Mouse (Mus musculus) left cerebral cortex, adult 8-10 months (tissue): ENCODE results near the gene Cdc42se2. TPM values are rescaled to one million over a fixed set of nuclear protein-coding genes. Genes with fewer than 3 reads are reported as not detected.

ENCODE experiments used
- DNase-seq, 2 experiments: peaks; one replicate each; pipeline ENCODE4 v3.0.0; 2022; ENCODE audit warnings: low spot score in 2 of 2
- total RNA-seq, 4 experiments: library from RNA; stranded (reverse); gene quantifications; 2 replicates each; pipeline ENCODE4 v1.2.4; 2022

The Cdc42se2 gene
- total RNA-seq, 4 experiments from 2014 or later = 112 to 138 (median 115) TPM

GRCm38 (mm10) chr11:54755148-54755664 lies 32.3 kb downstream of the Cdc42se2 start:
- DNase-seq = no peak

- DNase-seq = peak in 1 of 2 experiments; percentile 30
Measured at GRCm38 (mm10) chr11:54754301-54755147, 33.0 kb downstream of the Cdc42se2 start.

GRCm38 (mm10) chr11:54751502-54751901 lies 36.0 kb downstream of the Cdc42se2 start:
- no peak for DNase-seq

DNA sequence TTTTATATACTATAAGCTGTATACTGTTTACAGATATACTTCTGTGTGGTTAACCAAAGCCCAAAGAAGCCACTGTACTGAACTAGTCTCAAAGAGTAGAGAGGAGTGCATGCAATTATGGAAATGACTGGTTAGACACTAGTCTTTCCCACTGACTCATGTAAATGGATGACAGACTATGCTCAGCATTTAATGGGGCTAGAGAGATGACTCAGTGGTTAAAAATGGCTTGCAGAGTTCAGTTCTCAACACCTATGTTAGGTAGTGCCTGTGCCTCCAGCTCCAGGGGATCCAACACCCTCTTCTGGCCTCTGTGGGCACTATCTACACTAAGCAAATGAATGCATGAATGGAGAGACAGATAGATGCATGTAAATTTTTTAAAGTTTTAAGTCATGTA lies 38.6 kb downstream of the Cdc42se2 start:
- no peak for DNase-seq

DNA sequence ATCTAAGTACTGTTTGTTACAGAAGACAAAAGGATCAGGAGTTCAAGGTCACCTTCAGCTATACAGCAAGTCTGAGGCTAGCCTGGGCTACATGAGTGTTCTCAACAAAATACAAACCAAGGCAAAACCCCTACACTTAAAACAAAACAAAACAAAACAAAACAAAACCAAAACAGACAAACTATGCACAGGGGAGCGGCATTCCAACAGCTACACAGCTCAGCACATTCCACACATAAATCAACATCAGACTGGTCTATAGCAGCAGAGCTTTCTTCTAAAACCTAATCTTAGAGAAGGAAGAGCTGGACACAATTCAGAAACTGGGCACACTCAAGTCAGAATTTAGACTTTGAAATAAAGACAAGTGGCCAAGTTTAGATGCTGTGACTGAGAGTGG lies 43.2 kb downstream of the Cdc42se2 start:
- no peak for DNase-seq

DNA sequence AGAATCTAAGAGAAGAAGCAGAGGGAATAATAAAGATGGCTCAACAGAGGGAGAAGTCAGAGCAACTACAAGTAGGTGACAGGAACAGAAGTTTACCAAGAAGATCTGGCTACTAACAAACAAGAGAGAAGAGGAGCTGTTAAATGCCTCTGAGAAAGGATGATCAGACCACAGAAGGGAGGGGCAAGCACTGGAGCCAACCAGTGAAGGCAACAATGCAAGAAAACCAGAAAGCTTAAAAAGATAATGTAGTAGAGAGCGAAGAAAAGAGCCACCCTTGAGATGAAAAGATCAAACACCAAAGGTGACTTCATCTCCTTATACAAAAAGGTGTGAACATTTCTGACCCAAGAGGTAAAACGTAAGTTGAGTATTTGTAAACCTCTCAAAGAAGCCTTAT lies 46.1 kb downstream of the Cdc42se2 start:
- no peak for DNase-seq

GRCm38 (mm10) chr11:54739012-54739750 lies 48.3 kb downstream of the Cdc42se2 start:
- no peak for DNase-seq

DNA sequence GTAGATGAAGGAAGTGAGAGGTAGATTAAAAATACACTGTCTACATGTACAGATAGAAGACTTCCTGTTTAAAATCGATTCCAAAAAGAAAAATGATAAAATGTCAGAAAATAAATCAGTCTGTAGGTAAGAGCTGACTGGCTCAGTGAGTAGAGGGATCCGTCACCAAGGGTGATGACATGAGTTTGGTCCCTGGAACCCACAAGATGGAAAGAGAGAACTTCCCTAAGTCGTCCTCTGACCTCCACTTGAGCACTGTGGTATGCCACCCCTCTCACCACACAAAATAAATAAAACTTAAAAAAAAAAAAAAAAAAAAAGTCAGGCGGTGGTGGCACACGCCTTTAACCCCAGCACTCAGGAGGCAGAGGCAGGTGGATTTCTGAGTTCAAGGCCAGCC lies 50.6 kb downstream of the Cdc42se2 start:
- DNase-seq = no peak

- DNase-seq = no peak
Measured at GRCm38 (mm10) chr11:54735114-54735513, 52.4 kb downstream of the Cdc42se2 start.

- no peak for DNase-seq
Measured at GRCm38 (mm10) chr11:54733546-54733945, 53.9 kb downstream of the Cdc42se2 start.

DNA sequence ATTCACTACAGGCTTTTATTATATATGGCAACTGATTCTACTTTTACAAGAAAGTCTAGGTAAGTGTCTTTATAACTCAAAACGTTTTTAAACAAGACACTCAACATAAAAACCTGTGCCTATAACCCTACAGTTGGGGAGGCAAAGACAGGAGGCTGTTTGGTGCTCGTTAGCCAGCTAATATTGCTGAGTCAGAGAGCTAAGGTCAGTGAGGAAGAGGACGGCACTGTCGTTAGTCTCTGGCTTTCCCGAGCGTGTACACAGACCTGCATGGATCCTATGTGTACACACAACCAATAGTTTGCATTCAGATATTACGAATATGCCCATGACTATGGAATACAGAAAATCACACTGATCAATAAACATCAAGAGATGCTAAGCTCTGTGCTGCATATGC lies 56.1 kb downstream of the Cdc42se2 start:
- DNase-seq = no peak

DNA sequence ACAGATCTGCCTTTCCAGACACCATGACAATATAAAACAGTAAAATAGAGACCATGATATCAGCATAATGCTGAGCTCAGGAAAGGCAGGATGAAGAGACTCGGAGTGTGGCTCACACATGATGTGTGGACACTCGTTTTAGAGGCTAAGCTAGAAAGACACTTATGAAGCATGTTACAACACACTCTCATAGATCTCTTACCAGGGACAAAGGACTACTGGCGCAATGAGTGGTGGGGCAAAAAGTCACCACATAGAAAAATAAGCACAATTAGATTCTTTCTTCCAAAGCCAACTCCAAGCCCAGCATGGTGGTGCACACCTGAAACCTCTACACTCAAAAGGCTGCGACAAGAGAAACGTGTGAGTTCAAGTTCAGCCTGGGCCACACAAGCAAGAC lies 56.5 kb downstream of the Cdc42se2 start:
- DNase-seq = no peak

DNA sequence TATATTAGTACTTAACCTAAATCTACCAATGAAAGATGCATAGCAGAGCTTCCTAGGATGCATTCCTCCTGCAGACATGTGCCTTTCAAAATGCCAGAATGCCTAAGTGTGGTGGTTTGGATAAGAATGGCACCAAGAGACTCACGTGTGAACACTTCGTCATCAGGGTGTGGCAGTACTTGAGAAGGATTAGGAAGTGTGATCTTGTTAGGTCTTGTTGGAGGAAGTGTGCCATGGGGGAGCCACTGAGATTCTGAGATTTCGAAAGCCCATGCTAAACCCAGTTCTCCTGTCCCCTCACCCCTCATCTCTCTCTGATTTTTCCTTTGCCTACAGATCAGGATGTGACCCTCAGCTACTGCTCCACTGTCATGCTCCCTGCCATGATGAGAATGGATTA lies 58.2 kb downstream of the Cdc42se2 start:
- no peak for DNase-seq

- no peak for DNase-seq
Measured at GRCm38 (mm10) chr11:54728371-54728770, 59.1 kb downstream of the Cdc42se2 start.

GRCm38 (mm10) chr11:54727327-54727901 lies 60.1 kb downstream of the Cdc42se2 start:
- no peak for DNase-seq

DNA sequence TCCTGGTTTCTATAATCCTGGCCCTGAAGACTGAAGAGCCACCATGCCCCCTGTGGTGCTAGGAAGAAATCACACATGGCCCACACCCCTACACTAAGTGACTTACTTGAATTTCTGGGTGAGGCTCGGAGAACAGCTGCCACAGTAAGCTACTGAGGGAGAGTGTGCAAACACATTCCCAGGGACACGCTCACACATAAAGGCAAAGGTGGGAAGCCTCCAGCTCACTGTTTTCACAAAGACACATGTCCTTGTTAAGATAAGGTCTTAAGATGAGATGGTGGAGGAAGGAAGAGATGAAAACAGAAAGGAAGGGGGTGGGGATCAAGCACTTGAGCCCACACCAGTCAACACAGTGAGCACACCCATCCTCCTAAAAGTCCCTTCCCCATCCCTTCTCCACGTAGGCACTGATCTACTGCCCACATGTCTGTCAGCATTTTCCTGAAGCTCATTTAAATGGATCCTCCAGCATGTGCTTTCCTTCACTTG lies 60.9 kb downstream of the Cdc42se2 start:
- DNase-seq = peak; percentile 20 to 56

- peak in 1 of 2 experiments; percentile 61 for DNase-seq
Measured at GRCm38 (mm10) chr11:54724353-54725034, 63.0 kb downstream of the Cdc42se2 start.

DNA sequence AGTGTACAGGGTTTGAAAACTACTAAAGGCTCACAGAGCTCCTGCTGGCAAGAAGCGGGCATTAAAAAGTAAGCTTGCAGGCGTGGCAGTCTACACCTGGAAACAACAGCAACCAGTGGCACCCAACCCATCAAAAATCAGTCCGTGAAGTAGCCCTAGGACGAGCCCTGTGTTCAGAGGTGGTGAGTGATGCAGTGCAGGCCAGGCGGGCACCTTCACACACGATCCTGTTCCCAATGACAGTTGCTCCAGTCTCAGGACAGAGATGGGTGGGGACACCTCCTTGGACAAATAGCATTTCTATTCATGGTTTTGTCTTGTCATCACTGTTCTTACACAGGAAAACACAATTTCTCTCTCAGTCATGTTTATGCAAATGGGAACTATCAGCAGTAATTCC lies 65.4 kb downstream of the Cdc42se2 start:
- no peak for DNase-seq

GRCm38 (mm10) chr11:54718601-54719000 lies 68.9 kb downstream of the Cdc42se2 start:
- DNase-seq = no peak

GRCm38 (mm10) chr11:54717893-54718292 lies 69.6 kb downstream of the Cdc42se2 start:
- DNase-seq = no peak

DNA sequence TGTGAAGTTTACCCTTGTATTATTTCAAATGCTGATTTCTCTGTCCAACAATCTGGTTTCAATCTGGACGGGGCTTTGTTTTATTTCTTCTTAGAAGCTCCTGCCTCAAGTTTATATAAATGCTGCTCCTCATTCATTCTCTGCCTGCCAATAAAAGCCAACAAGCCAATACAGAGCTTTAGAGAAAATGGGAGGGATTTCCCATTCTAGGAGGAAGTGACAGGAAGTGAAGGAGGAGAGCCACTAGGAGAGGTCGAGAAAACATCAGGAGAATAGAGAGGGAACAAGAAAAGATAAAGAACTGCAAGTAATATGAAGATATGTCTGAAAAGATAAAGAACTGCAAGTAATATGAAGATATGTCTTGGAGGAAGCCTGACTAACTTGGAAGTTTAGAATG lies 74.6 kb downstream of the Cdc42se2 start:
- DNase-seq = no peak
